Mouse (Mus musculus): ENCODE data around the gene Hist1h3a.
A peak's percentile ranks its signal among the peaks of the same experiment; 100 is the strongest.

Hist1h3a gene

GRCm38 (mm10) chr13:23757921-23758320 lies 4.3 kb downstream of the Hist1h3a start:
- DNase-seq: no peak

GRCm38 (mm10) chr13:23757211-23757773 lies 4.9 kb downstream of the Hist1h3a start:
- DNase-seq: no peak

- DNase-seq: peak; percentile 76 to 87
Measured at GRCm38 (mm10) chr13:23756790-23757189, 5.4 kb downstream of the Hist1h3a start, which contains the start of gene Hist1h4b. Gene Hist1h4b (plus strand): TSS chr13:23757013.

- no peak for DNase-seq
Measured at GRCm38 (mm10) chr13:23755000-23755399, 7.2 kb downstream of the Hist1h3a start.

- no peak for DNase-seq
Measured at GRCm38 (mm10) chr13:23753314-23754078, 8.7 kb downstream of the Hist1h3a start.

GRCm38 (mm10) chr13:23752742-23753172 lies 9.4 kb downstream of the Hist1h3a start:
- DNase-seq: no peak

GRCm38 (mm10) chr13:23752067-23752741 lies 10.0 kb downstream of the Hist1h3a start, which contains the start of gene Hist1h3b:
Gene Hist1h3b (plus strand): TSS chr13:23752267.
- DNase-seq: peak; percentile 62 to 84

GRCm38 (mm10) chr13:23751478-23751956 lies 10.7 kb downstream of the Hist1h3a start:
- DNase-seq: no peak

- peak; percentile 42 to 51 for DNase-seq
Measured at GRCm38 (mm10) chr13:23750839-23751477, 11.2 kb downstream of the Hist1h3a start, which contains the start of gene Hist1h2ab. Gene Hist1h2ab (plus strand): TSS chr13:23751126.

GRCm38 (mm10) chr13:23749563-23750121 lies 12.5 kb downstream of the Hist1h3a start:
- DNase-seq: no peak

GRCm38 (mm10) chr13:23747892-23748288 lies 14.3 kb downstream of the Hist1h3a start:
- DNase-seq: no peak

- DNase-seq: no peak
Measured at GRCm38 (mm10) chr13:23747081-23747891, 14.9 kb downstream of the Hist1h3a start.

- DNase-seq: peak; percentile 62 to 66
Measured at GRCm38 (mm10) chr13:23746201-23747080, 15.7 kb downstream of the Hist1h3a start, which contains the start of gene Hist1h2bb. Gene Hist1h2bb (plus strand): TSS chr13:23746734.

- peak; percentile 60 to 80 for DNase-seq
Measured at GRCm38 (mm10) chr13:23745381-23746161, 16.6 kb downstream of the Hist1h3a start, which contains the start of gene Hist1h3c. Gene Hist1h3c (minus strand): TSS chr13:23745602.

- DNase-seq: no peak
Measured at GRCm38 (mm10) chr13:23744421-23745380, 17.5 kb downstream of the Hist1h3a start.

GRCm38 (mm10) chr13:23743963-23744362 lies 18.2 kb downstream of the Hist1h3a start:
- DNase-seq: no peak

GRCm38 (mm10) chr13:23743215-23743614 lies 19.0 kb downstream of the Hist1h3a start:
- no peak for DNase-seq

GRCm38 (mm10) chr13:23742007-23742406 lies 20.2 kb downstream of the Hist1h3a start:
- DNase-seq: no peak

Data from spleen, adult 18-20 months (tissue).